Mouse (Mus musculus): ENCODE measurements at regions not wholly inside any gene's neighbourhood (a gene's known extent, or its start where the extent isn't known, plus 50 kb on each side); places are given as distances from the start of the nearest gene placed in this dataset.

GRCm38 (mm10) chr15:5528619-5529018 is 284.6 kb upstream of the Ptger4 start:
- TF ChIP-seq CTCF (IDR thresholded peaks at IDR 0.05; ENCODE audit: low read depth, low read length) (no peak), POLR2A (IDR thresholded peaks at IDR 0.05; ENCODE audit: extremely low read depth, insufficient read depth, low read length) (no peak)
